17 mouse cellular contexts compared by ENCODE assay signal in the genomic region with DNA sequence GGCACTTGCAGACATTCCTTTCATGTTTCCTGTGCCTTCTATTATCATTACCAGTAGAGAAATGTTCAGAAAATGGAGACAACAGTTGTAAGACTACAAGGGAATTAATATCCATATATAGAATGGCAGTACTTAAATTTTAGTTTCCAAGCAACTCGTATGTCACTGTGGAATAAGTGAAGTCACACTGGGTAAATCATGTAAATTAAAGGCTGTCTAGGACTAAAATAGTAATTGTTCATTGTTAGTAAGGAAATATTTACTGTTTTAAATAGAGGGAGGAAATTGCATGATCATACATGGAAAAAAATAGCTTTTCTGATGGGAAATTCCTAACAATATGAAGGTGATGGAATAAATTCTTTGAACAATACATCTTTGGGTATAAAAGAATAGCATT.
"Had no signal": no experiment of that assay in that cellular context is flagged by ENCODE, and none has a peak within 500 bp of the region (broad histone marks: within the 10 kb centered on the region; RNA-seq: fewer than 3 reads in every experiment).

No protein-coding gene starts in this region.

- H3K4me3 ChIP-seq: lung, embryonic 15.5 days; megakaryocyte, embryonic 14.5 days; midbrain, embryonic 13.5 days; midbrain, embryonic 15.5 days; neural tube, embryonic 12.5 days had no signal

- H3K36me3 ChIP-seq: lung, embryonic 15.5 days; midbrain, embryonic 13.5 days; midbrain, embryonic 15.5 days; neural tube, embryonic 12.5 days had no signal

- H3K9me3 ChIP-seq: lung, embryonic 15.5 days; megakaryocyte, embryonic 14.5 days; midbrain, embryonic 13.5 days; midbrain, embryonic 15.5 days; neural tube, embryonic 12.5 days had no signal

- H3K4me1 ChIP-seq: lung, embryonic 15.5 days; midbrain, embryonic 15.5 days; neural tube, embryonic 12.5 days had no signal

- DNase-seq: lung, adult 2 months; lung, postnatal 14 days; lung, postnatal 36 days; right cerebral cortex, postnatal 25 days; right cerebral cortex, postnatal 4 days; spleen, adult 18-20 months; thymus, adult 18-20 months; thymus, postnatal 14 days; thymus, postnatal 36 days had no signal

- ATAC-seq: lung, postnatal 0 days; midbrain, embryonic 13.5 days; midbrain, embryonic 15.5 days had no signal

- H3K27me3 ChIP-seq: lung, embryonic 15.5 days; midbrain, embryonic 13.5 days; midbrain, embryonic 15.5 days; neural tube, embryonic 12.5 days had no signal

- H3K9ac ChIP-seq: lung, embryonic 15.5 days; midbrain, embryonic 13.5 days; midbrain, embryonic 15.5 days; neural tube, embryonic 12.5 days had no signal

- H3K4me2 ChIP-seq: lung, embryonic 15.5 days; midbrain, embryonic 11.5 days; midbrain, embryonic 13.5 days; midbrain, embryonic 15.5 days; neural tube, embryonic 12.5 days had no signal

- H3K27ac ChIP-seq: lung, embryonic 15.5 days; macrophage; midbrain, embryonic 13.5 days; midbrain, embryonic 15.5 days; neural tube, embryonic 12.5 days had no signal
